Mouse (Mus musculus) bone marrow, adult 2 months (tissue): ENCODE measurements at regions not wholly inside any gene's neighbourhood (a gene's known extent, or its start where the extent isn't known, plus 50 kb on each side); places are given as distances from the start of the nearest gene placed in this dataset.

Source experiments
- CTCF ChIP-seq: fragments of 200-500 bp; IDR thresholded peaks from 2 replicates; pipeline ENCODE4 v1.5.1; 2011; ENCODE audit warnings: low read length, control low read depth; ENCODE audit not compliant: control insufficient read depth, insufficient read depth
- POLR2A ChIP-seq: fragments of 200-500 bp; IDR thresholded peaks from 2 replicates; pipeline ENCODE4 v1.6.1; 2011; ENCODE audit warnings: low read depth, mild to moderate bottlenecking, control low read depth, low read length, borderline replicate concordance; ENCODE audit not compliant: control insufficient read depth

- TF ChIP-seq POLR2A, result no peak
- no peak for TF ChIP-seq CTCF
These were observed 176.8 kb upstream of the Ahr start for GRCm38 (mm10) chr12:35711549-35712070.
